Mouse (Mus musculus): ENCODE data around the gene Tab3.

GRCm38 (mm10) chrX:85526263-85527019 lies 47.4 kb upstream of the Tab3 start:
- TF ChIP-seq GATA1 (IDR thresholded peaks at IDR 0.05; ENCODE audit: borderline replicate concordance, low read length) (no peak), FLI1 (IDR thresholded peaks at IDR 0.05; ENCODE audit: low read length) (no peak)

Measured in megakaryocyte, embryonic 14.5 days (primary cell).